Mouse (Mus musculus): Measurements from ENCODE around the gene Srl. TPM values are rescaled to one million over a fixed set of nuclear protein-coding genes. Genes with fewer than 3 reads are reported as not detected.

Gene Srl
- total and polyA plus RNA-seq, 3 experiments = 44.6 to 88.8 (median 71.3) TPM

- dilution Hi-C loops (cut with MboI; ENCODE audit: extremely low pct_ligation_motif_present, extremely low pct_unique_long_range_greater_than_20kb, low sequenced_read_pairs) = no loop called here
- TF ChIP-seq PAX5 (IDR thresholded peaks at IDR 0.05; ENCODE audit: low read length) (no peak), BHLHE40 (IDR thresholded peaks at IDR 0.05; ENCODE audit: low read depth, low read length) (no peak), EP300 (IDR thresholded peaks at IDR 0.05; ENCODE audit: low read length) (no peak), MYC (IDR thresholded peaks at IDR 0.05; ENCODE audit: low read depth, low read length) (no peak), ETS1 (conservative IDR thresholded peaks at IDR 0.05; ENCODE audit: low read depth, low read length) (no peak), USF1 (IDR thresholded peaks at IDR 0.05; ENCODE audit: low read depth, low read length) (no peak), CHD1 (IDR thresholded peaks at IDR 0.05; ENCODE audit: low read depth, low read length) (no peak), JUN (IDR thresholded peaks at IDR 0.05; ENCODE audit: insufficient read depth, low read depth, low read length) (no peak), KAT2A (IDR thresholded peaks at IDR 0.05; ENCODE audit: insufficient replicate concordance, low read length) (no peak), USF2 (conservative IDR thresholded peaks at IDR 0.05; ENCODE audit: low read depth, low read length) (no peak), ZKSCAN1 (IDR thresholded peaks at IDR 0.05; ENCODE audit: borderline replicate concordance, low read depth, low read length) (no peak), JUND (conservative IDR thresholded peaks at IDR 0.05; ENCODE audit: low read depth, low read length) (no peak), MAZ (IDR thresholded peaks at IDR 0.05; ENCODE audit: low read depth, low read length) (no peak), MAX (IDR thresholded peaks at IDR 0.05; ENCODE audit: low read length) (no peak), MAFK (IDR thresholded peaks at IDR 0.05; ENCODE audit: insufficient replicate concordance, low read length) (no peak), SMC3 (IDR thresholded peaks at IDR 0.05; ENCODE audit: low read depth, low read length) (no peak), TBP (conservative IDR thresholded peaks at IDR 0.05; ENCODE audit: low read depth, low read length) (no peak)
- in situ Hi-C loops (cut with MboI; ENCODE audit: low pct_ligation_motif_present, low pct_unique_long_range_greater_than_20kb, low sequenced_read_pairs) = no loop called here
- no peaks in the 10 kb centered on the region for H3K36me3 ChIP-seq (replicated peaks in 1 of 2; ENCODE audit: control insufficient read depth in 1 of 2, insufficient read depth in 1 of 2, low read length in 1 of 2)
- H3K27ac ChIP-seq (ENCODE audit: insufficient read depth, low read depth) = no peak overlapping the region
- H3K4me2 ChIP-seq (ENCODE audit: insufficient read depth, low read depth, poor library complexity, severe bottlenecking) = no peak overlapping the region
- H3K79me2 ChIP-seq (replicated peaks; ENCODE audit: control insufficient read depth, extremely low read depth, insufficient read depth, poor library complexity, severe bottlenecking) = no peaks in the 10 kb centered on the region
- no peaks in the 10 kb centered on the region for H3K9me3 ChIP-seq (replicated peaks; ENCODE audit: low read length)
- no peak overlapping the region for H3K4me3 ChIP-seq (replicated peaks in 1 of 3; ENCODE audit: low read depth in 2 of 3, low read length in 2 of 3, poor library complexity in 1 of 3)
- no peak for DNase-seq (ENCODE audit: extremely low read depth)
- peaks cover 0 to 19% of the 10 kb centered on the region in 2 experiments; a peak in 2 of 4 replicates for H3K4me1 ChIP-seq (ENCODE audit: control insufficient read depth in 1 of 2, insufficient read depth in 2 of 2)
- no peak overlapping the region for H3K9ac ChIP-seq (ENCODE audit: insufficient read depth, low read depth)
- H3K27me3 ChIP-seq (replicated peaks) = no peaks in the 10 kb centered on the region
These were observed 34.4 kb upstream of the Srl start for GRCm38 (mm10) chr16:4576038-4576437.

GRCm38 (mm10) chr16:4570737-4571136 is 29.1 kb upstream of the Srl start:
- dilution Hi-C loops (cut with MboI; ENCODE audit: extremely low pct_ligation_motif_present, extremely low pct_unique_long_range_greater_than_20kb, low sequenced_read_pairs) (no loop called here), in situ Hi-C loops (cut with MboI; ENCODE audit: low pct_ligation_motif_present, low pct_unique_long_range_greater_than_20kb, low sequenced_read_pairs) (no loop called here)
- TF ChIP-seq MYC (IDR thresholded peaks at IDR 0.05; ENCODE audit: low read depth, low read length) = no peak
- TF ChIP-seq ETS1 (conservative IDR thresholded peaks at IDR 0.05; ENCODE audit: low read depth, low read length) = no peak
- no peak for TF ChIP-seq TCF12 (IDR thresholded peaks at IDR 0.05; ENCODE audit: low read depth, low read length)
- TF ChIP-seq SIN3A (IDR thresholded peaks at IDR 0.05; ENCODE audit: low read length) = no peak
- TF ChIP-seq ZC3H11A (IDR thresholded peaks at IDR 0.05; ENCODE audit: low read depth, low read length) = no peak
- TF ChIP-seq ZNF384 (IDR thresholded peaks at IDR 0.05; ENCODE audit: low read depth, low read length) = no peak
- no peak for TF ChIP-seq GABPA (IDR thresholded peaks at IDR 0.05; ENCODE audit: insufficient replicate concordance, low read depth, low read length)
- no peak for TF ChIP-seq HCFC1 (IDR thresholded peaks at IDR 0.05; ENCODE audit: low read depth, low read length)
- TF ChIP-seq RCOR1 (conservative IDR thresholded peaks at IDR 0.05; ENCODE audit: low read depth, low read length) = no peak
- TF ChIP-seq MEF2A (IDR thresholded peaks at IDR 0.05; ENCODE audit: borderline replicate concordance, low read depth, low read length) = no peak
- no peak for TF ChIP-seq JUN (IDR thresholded peaks at IDR 0.05; ENCODE audit: insufficient read depth, low read depth, low read length)
- no peak for TF ChIP-seq USF2 (conservative IDR thresholded peaks at IDR 0.05; ENCODE audit: low read depth, low read length)
- TF ChIP-seq E2F4 (IDR thresholded peaks at IDR 0.05; ENCODE audit: insufficient replicate concordance, low read depth, low read length) = no peak
- TF ChIP-seq KAT2A (IDR thresholded peaks at IDR 0.05; ENCODE audit: insufficient replicate concordance, low read length) = no peak
- Histone ChIP-seq H3K9me3 (replicated peaks; ENCODE audit: low read length) (no peaks in the 10 kb centered on the region), H3K27me3 (replicated peaks) (peaks cover 1% of the 10 kb centered on the region), H3K4me2 (ENCODE audit: insufficient read depth, low read depth, poor library complexity, severe bottlenecking) (no peak overlapping the region), H3K27ac (ENCODE audit: insufficient read depth, low read depth) (no peak overlapping the region), H3K4me1 (ENCODE audit: control insufficient read depth in 1 of 2, insufficient read depth in 2 of 2) (peaks cover 10 to 27% of the 10 kb centered on the region in 2 experiments), H3K36me3 (replicated peaks in 1 of 2; ENCODE audit: control insufficient read depth in 1 of 2, insufficient read depth in 1 of 2, low read length in 1 of 2) (no peaks in the 10 kb centered on the region), H3K4me3 (replicated peaks in 1 of 3; ENCODE audit: low read depth in 2 of 3, low read length in 2 of 3, poor library complexity in 1 of 3) (no peak overlapping the region), H3K9ac (ENCODE audit: insufficient read depth, low read depth) (no peak overlapping the region), H3K79me2 (replicated peaks; ENCODE audit: control insufficient read depth, extremely low read depth, insufficient read depth, poor library complexity, severe bottlenecking) (no peaks in the 10 kb centered on the region)
- DNase-seq (ENCODE audit: extremely low read depth) = no peak
